In the genomic region with DNA sequence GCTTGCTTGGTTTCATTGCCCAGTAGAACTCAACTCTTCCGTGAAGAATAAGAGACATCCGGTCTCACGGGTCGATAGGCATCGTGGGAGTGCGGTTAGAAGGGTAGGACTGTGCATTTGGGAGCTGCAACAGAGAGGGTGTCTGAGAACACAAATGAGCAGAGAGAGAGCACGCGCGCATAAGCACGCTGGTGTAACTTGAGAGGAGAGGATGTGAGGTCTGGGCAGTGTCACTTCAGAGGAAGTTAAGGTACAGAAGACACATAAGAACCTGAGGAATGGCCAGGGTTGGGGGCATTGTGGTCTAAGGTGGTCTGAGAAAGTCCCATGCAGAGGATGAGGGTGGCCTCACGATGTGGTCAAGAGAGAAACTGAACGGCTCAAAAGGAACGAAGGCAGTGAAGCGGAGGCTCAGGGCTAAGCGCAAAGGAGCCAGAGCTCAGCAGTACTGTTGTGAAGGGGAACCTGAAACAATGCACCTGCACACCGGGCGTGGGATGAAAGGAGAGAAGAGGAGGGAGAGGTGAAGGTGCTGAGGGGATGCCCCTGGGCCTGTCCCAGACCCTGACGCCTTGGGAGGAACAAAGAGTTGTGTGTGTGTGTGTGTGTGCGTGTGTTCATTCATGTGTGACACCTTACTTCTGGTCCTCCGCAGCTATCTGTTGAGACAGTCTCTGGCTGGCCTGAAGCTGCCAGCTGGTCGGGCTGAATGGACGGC, we compare ENCODE assay signal across 11 mouse cellular contexts. TPM values are rescaled to one million over a fixed set of nuclear protein-coding genes. Genes with fewer than 3 reads are reported as not detected.
"Had no signal": no experiment of that assay in that cellular context is flagged by ENCODE, and none has a peak within 500 bp of the region (broad histone marks: within the 10 kb centered on the region; RNA-seq: fewer than 3 reads in every experiment).

No protein-coding gene starts in this region.

- H3K27ac ChIP-seq: hindbrain, embryonic 15.5 days; limb, embryonic 10.5 days; liver, embryonic 12.5 days; macrophage; midbrain, embryonic 15.5 days; neural tube, embryonic 12.5 days had no signal

- H3K4me3 ChIP-seq: hindbrain, embryonic 15.5 days; limb, embryonic 10.5 days; liver, embryonic 12.5 days; midbrain, embryonic 15.5 days; neural tube, embryonic 12.5 days had no signal

- H3K27me3 ChIP-seq: hindbrain, embryonic 15.5 days; liver, embryonic 12.5 days; midbrain, embryonic 15.5 days; neural tube, embryonic 12.5 days had no signal

- DNase-seq: lung, embryonic 14.5 days; lung, postnatal 10 days; thymus, adult 18-20 months; thymus, postnatal 25 days had no signal

- H3K9me3 ChIP-seq: hindbrain, embryonic 15.5 days; limb, embryonic 10.5 days; liver, embryonic 12.5 days; midbrain, embryonic 15.5 days; neural tube, embryonic 12.5 days had no signal

- H3K9ac ChIP-seq: hindbrain, embryonic 15.5 days; liver, embryonic 12.5 days; lung, embryonic 14.5 days; midbrain, embryonic 15.5 days; neural tube, embryonic 12.5 days had no signal

- ATAC-seq: intestine, embryonic 16.5 days; liver, embryonic 12.5 days; midbrain, embryonic 15.5 days had no signal

- H3K4me2 ChIP-seq: hindbrain, embryonic 15.5 days; lung, embryonic 14.5 days; midbrain, embryonic 15.5 days; neural tube, embryonic 12.5 days had no signal

RNA-seq across cellular contexts. Expression of a gene that starts 3.7 kb away (rescaled TPM):
- polyA plus RNA-seq: macrophage had no signal
